Mouse (Mus musculus) hindbrain, embryonic 10.5 days (tissue): ENCODE measurements around the gene Ice1. TPM values are rescaled to one million over a fixed set of nuclear protein-coding genes. Genes with fewer than 3 reads are reported as not detected.
A peak's percentile ranks its signal among the peaks of the same experiment; 100 is the strongest.

Experiments
- DNase-seq: peaks from one replicate; pipeline ENCODE4 v3.0.0-alpha.2; 2017; ENCODE audit warnings: low spot score
- H3K27ac ChIP-seq: fragments of 300-500 bp; sonication (generic); 2 replicates; pipeline ENCODE4 v1.5.1; 2016; ENCODE audit warnings: mild to moderate bottlenecking, moderate library complexity
- H3K27me3 ChIP-seq: fragments of 300-500 bp; sonication (generic); 2 replicates; pipeline ENCODE4 v1.6.1; 2016; ENCODE audit warnings: mild to moderate bottlenecking; ENCODE audit not compliant: poor library complexity, insufficient read depth, severe bottlenecking
- H3K36me3 ChIP-seq: fragments of 300-500 bp; sonication (generic); 2 replicates; pipeline ENCODE4 v1.6.1; 2016; ENCODE audit warnings: mild to moderate bottlenecking, moderate library complexity
- H3K4me1 ChIP-seq: fragments of 300-500 bp; sonication (generic); replicated peaks from 2 replicates; pipeline ENCODE4 v1.6.1; 2016; ENCODE audit warnings: mild to moderate bottlenecking
- H3K4me3 ChIP-seq: fragments of 300-500 bp; sonication (generic); 2 replicates; pipeline ENCODE4 v1.5.1; 2016; ENCODE audit warnings: mild to moderate bottlenecking, moderate library complexity
- H3K9me3 ChIP-seq: fragments of 300-500 bp; sonication (generic); 2 replicates; pipeline ENCODE4 v1.6.1; 2016; ENCODE audit warnings: mild to moderate bottlenecking, moderate library complexity
- WGBS: fragments of 180-500 bp; shearing (Covaris S2); methylation state at CpG from one replicate; pipeline ENCODE4 v1.1.7; 2016; 5-methylcytosine and 5-hydroxymethylcytosine counted together
- polyA plus RNA-seq: library from polyadenylated mRNA; unstranded; fragments of >200 nt; fragmentation: Nextera tagmentation; extraction: Ambion mirVana; gene quantifications from 2 replicates; pipeline ENCODE4 v1.2.1, GENCODE M21; 2016

The Ice1 gene
- polyA plus RNA-seq, 1 experiment from 2014 or later = 19.0 TPM

- no peaks in the 10 kb centered on the region for H3K9me3 ChIP-seq
- WGBS = 95% methylated on average over 4 of the region's 4 CpGs
- no peak overlapping the region for H3K27ac ChIP-seq
- DNase-seq = no peak
- H3K27me3 ChIP-seq = no peaks in the 10 kb centered on the region
- peaks cover 96% of the 10 kb centered on the region for H3K36me3 ChIP-seq
- H3K4me3 ChIP-seq = no peak overlapping the region
- no peaks in the 10 kb centered on the region for H3K4me1 ChIP-seq
These were observed 38.5 kb downstream of the Ice1 start for GRCm38 (mm10) chr13:70598941-70599340.

DNA sequence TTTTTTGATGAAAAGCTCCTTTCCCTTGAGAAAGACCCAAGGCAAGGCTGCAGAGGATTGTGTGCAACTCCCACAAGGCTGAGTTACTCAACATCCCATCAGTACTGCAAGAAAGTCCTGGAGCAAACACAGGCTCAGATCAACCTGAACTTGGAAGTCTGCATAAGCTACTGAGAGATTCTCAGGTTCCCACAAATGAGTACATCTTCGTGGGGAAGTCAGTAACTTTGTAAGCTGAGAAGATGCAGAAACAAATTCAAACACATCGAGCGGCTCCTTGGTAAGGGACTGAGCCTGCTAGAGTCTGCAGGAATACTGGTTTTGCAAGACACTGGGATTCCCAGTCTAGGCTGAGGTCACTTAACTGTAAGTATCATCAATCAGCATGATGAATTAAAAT, 40.5 kb downstream of the Ice1 start:
- Histone ChIP-seq H3K27me3 (no peaks in the 10 kb centered on the region), H3K4me1 (no peaks in the 10 kb centered on the region), H3K36me3 (peaks cover 96% of the 10 kb centered on the region), H3K27ac (no peak overlapping the region), H3K9me3 (no peaks in the 10 kb centered on the region), H3K4me3 (no peak overlapping the region)
- 92% methylated on average over 3 of the region's 3 CpGs for WGBS
- no peak for DNase-seq

DNA sequence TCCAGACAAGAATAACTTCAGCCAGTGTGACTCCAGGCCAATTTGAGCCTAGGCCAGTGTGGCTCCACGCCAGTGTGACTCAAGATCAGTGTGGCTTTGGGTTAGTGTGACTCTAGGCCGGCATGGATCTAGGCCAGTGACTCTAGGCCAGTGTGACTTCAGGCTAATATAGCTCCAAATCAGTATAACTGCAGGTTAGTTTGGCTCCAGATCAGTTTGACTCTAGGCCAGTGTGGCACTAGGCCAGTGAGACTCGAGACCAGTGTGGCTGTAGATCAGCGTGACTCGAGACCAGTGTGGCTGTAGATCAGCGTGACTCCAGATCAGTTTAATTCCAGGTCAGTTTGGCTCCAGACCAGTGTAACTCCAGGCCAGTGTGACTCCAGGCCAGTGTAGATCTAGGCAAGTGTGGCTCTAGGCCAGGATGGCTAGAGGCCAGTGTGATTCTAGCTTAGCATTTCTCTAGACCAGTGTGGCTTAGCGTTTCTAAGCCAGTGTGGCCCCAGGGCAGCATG, 47.1 kb downstream of the Ice1 start:
- no peaks in the 10 kb centered on the region for H3K27me3 ChIP-seq
- DNase-seq = no peak
- no peak overlapping the region for H3K4me3 ChIP-seq
- no peaks in the 10 kb centered on the region for H3K4me1 ChIP-seq
- peaks cover 98% of the 10 kb centered on the region for H3K36me3 ChIP-seq
- 94% methylated on average over 7 of the region's 7 CpGs for WGBS
- H3K27ac ChIP-seq = no peak overlapping the region
- H3K9me3 ChIP-seq = no peaks in the 10 kb centered on the region

GRCm38 (mm10) chr13:70586969-70587368, 50.5 kb downstream of the Ice1 start:
- peaks cover 71% of the 10 kb centered on the region for H3K36me3 ChIP-seq
- H3K27me3 ChIP-seq = no peaks in the 10 kb centered on the region
- 91% methylated on average over 2 of the region's 2 CpGs for WGBS
- H3K4me1 ChIP-seq = no peaks in the 10 kb centered on the region
- no peak overlapping the region for H3K27ac ChIP-seq
- peak; percentile 52 for DNase-seq
- H3K9me3 ChIP-seq = no peaks in the 10 kb centered on the region
- no peak overlapping the region for H3K4me3 ChIP-seq

- Histone ChIP-seq H3K36me3 (peaks cover 28% of the 10 kb centered on the region), H3K4me3 (no peak overlapping the region), H3K9me3 (0 out of 2 replicates have a peak, but pooled peaks cover 2% of the 10 kb centered on the region), H3K27me3 (no peaks in the 10 kb centered on the region), H3K4me1 (no peaks in the 10 kb centered on the region), H3K27ac (peak overlapping the region; percentile 64)
- WGBS = 36% methylated on average over 2 of the region's 2 CpGs
- peak; percentile 62 for DNase-seq
These were observed 54.9 kb downstream of the Ice1 start for GRCm38 (mm10) chr13:70582517-70582916.

- DNase-seq = no peak
- 90% methylated on average over 4 of the region's 4 CpGs for WGBS
- no peaks in the 10 kb centered on the region for H3K27me3 ChIP-seq
- 0 out of 2 replicates have a peak, but pooled peaks cover 2% of the 10 kb centered on the region for H3K9me3 ChIP-seq
- H3K4me3 ChIP-seq = no peak overlapping the region
- H3K27ac ChIP-seq = no peak overlapping the region
- H3K36me3 ChIP-seq = peaks cover 19% of the 10 kb centered on the region
- H3K4me1 ChIP-seq = no peaks in the 10 kb centered on the region
These were observed 55.9 kb downstream of the Ice1 start for GRCm38 (mm10) chr13:70581509-70581908.

DNA sequence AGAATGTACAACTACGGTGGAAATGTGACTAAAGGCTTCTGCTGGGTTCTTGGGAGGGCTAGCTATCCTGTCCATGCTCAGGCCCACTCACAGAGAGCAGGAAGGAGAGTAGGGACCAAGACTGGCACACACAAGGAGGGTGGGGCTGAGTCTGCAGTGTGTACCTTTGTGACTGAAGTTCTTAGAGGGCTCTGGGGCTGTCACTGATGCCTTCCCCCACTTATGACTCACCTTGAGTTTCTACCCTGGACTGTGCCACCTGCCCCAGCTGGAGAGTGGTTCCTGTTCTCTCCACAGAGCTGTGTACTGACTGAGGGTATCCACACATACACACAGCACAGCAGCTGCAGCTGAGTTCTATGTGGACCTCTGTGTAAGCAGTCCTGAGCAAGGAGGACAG, 63.2 kb downstream of the Ice1 start:
- Histone ChIP-seq H3K4me3 (no peak overlapping the region), H3K4me1 (0 out of 2 replicates have a peak, but pooled peaks cover 4% of the 10 kb centered on the region), H3K9me3 (0 out of 2 replicates have a peak, but pooled peaks cover 2% of the 10 kb centered on the region), H3K36me3 (no peaks in the 10 kb centered on the region), H3K27me3 (no peaks in the 10 kb centered on the region), H3K27ac (no peak overlapping the region)
- no peak for DNase-seq
- WGBS = 87% methylated on average over 1 of the region's 1 CpGs

- no peak for DNase-seq
- Histone ChIP-seq H3K27ac (no peak overlapping the region), H3K9me3 (no peaks in the 10 kb centered on the region), H3K27me3 (no peaks in the 10 kb centered on the region), H3K4me1 (no peaks in the 10 kb centered on the region), H3K4me3 (no peak overlapping the region), H3K36me3 (no peaks in the 10 kb centered on the region)
- 89% methylated on average over 2 of the region's 2 CpGs for WGBS
These were observed 69.5 kb downstream of the Ice1 start for GRCm38 (mm10) chr13:70567889-70568288.

- 78% methylated on average over 5 of the region's 5 CpGs for WGBS
- Histone ChIP-seq H3K4me3 (no peak overlapping the region), H3K27me3 (no peaks in the 10 kb centered on the region), H3K9me3 (no peaks in the 10 kb centered on the region), H3K36me3 (no peaks in the 10 kb centered on the region), H3K4me1 (no peaks in the 10 kb centered on the region), H3K27ac (no peak overlapping the region)
- no peak for DNase-seq
These were observed 84.0 kb downstream of the Ice1 start for GRCm38 (mm10) chr13:70553456-70553855.

DNA sequence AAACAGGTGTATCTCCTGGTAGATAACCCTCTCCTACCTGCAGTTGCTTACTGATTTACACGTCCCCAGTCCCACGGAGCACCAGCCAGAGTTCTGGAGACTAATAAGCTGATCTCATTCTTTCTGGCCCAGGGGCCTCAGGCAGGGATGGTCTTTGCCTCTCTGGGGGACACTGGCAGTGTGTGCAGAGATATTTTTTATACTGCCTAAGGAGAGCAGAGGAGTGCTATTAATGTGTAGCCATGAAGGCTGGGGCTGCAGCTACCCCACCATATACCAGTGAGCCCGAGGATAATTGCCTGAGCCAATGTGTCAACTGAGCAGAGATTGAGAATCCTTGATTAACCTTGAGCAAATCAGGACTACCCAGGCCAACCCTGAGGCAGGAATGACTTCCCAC, 90.0 kb downstream of the Ice1 start:
- Histone ChIP-seq H3K27ac (peak overlapping the region; percentile 53; the same call in 1 of the 2 replicates), H3K4me3 (no peak overlapping the region), H3K4me1 (peaks cover 8% of the 10 kb centered on the region), H3K27me3 (no peaks in the 10 kb centered on the region), H3K9me3 (no peaks in the 10 kb centered on the region), H3K36me3 (no peaks in the 10 kb centered on the region)
- 62% methylated on average over 3 of the region's 3 CpGs for WGBS
- no peak for DNase-seq

- Histone ChIP-seq H3K27me3 (no peaks in the 10 kb centered on the region), H3K9me3 (no peaks in the 10 kb centered on the region), H3K36me3 (no peaks in the 10 kb centered on the region), H3K4me3 (no peak overlapping the region), H3K27ac (no peak overlapping the region), H3K4me1 (peaks cover 8% of the 10 kb centered on the region)
- WGBS = 8% methylated on average over 1 of the region's 1 CpGs
- DNase-seq = peak; percentile 35
These were observed 92.2 kb downstream of the Ice1 start for GRCm38 (mm10) chr13:70545261-70545660.

DNA sequence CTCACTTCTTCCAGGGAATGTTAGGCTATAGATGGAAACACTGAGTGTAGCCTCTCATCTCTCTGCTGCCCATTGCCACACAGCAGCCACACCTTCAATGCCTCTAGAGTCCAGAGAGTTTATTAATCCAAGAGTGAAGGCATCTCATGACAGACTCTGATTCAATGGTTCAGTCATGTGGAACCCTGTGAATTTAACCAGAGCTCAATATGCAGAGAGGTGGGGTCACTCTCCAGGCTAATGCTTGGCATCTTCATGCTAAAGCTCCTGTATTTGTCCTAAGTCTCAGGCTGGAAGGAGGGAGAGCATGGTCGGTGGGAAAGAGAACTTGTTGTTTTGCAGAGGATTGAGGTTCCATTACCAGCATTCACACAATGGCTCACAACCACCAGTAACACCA, 97.6 kb downstream of the Ice1 start:
- no peaks in the 10 kb centered on the region for H3K36me3 ChIP-seq
- H3K27ac ChIP-seq = no peak overlapping the region
- 69% methylated on average over 1 of the region's 1 CpGs for WGBS
- H3K9me3 ChIP-seq = no peaks in the 10 kb centered on the region
- H3K4me1 ChIP-seq = no peaks in the 10 kb centered on the region
- no peaks in the 10 kb centered on the region for H3K27me3 ChIP-seq
- no peak for DNase-seq
- no peak overlapping the region for H3K4me3 ChIP-seq

- H3K4me1 ChIP-seq = peaks cover 6% of the 10 kb centered on the region; the same call in 1 of the 2 replicates
- H3K9me3 ChIP-seq = no peaks in the 10 kb centered on the region
- 93% methylated on average over 5 of the region's 5 CpGs for WGBS
- no peak for DNase-seq
- H3K27ac ChIP-seq = no peak overlapping the region
- no peaks in the 10 kb centered on the region for H3K36me3 ChIP-seq
- H3K4me3 ChIP-seq = no peak overlapping the region
- no peaks in the 10 kb centered on the region for H3K27me3 ChIP-seq
These were observed 104.0 kb downstream of the Ice1 start for GRCm38 (mm10) chr13:70533412-70533811.

GRCm38 (mm10) chr13:70532719-70533118, 104.7 kb downstream of the Ice1 start:
- no peak overlapping the region for H3K4me3 ChIP-seq
- peaks cover 6% of the 10 kb centered on the region; the same call in 1 of the 2 replicates for H3K4me1 ChIP-seq
- no peaks in the 10 kb centered on the region for H3K27me3 ChIP-seq
- H3K27ac ChIP-seq = no peak overlapping the region
- no peaks in the 10 kb centered on the region for H3K9me3 ChIP-seq
- no peaks in the 10 kb centered on the region for H3K36me3 ChIP-seq
- no peak for DNase-seq
- 90% methylated on average over 10 of the region's 10 CpGs for WGBS
